Mouse (Mus musculus): ENCODE measurements around the gene Tbc1d32. TPM values are rescaled to one million over a fixed set of nuclear protein-coding genes. Genes with fewer than 3 reads are reported as not detected.
"Not testable (repeated sequence)": the region's sequence is repeated elsewhere in the genome, so short reads cannot be mapped to it uniquely, and the experiment has no call there.

The Tbc1d32 gene
- polyA plus RNA-seq, 1 experiment from 2014 or later: 2.6 TPM

DNA sequence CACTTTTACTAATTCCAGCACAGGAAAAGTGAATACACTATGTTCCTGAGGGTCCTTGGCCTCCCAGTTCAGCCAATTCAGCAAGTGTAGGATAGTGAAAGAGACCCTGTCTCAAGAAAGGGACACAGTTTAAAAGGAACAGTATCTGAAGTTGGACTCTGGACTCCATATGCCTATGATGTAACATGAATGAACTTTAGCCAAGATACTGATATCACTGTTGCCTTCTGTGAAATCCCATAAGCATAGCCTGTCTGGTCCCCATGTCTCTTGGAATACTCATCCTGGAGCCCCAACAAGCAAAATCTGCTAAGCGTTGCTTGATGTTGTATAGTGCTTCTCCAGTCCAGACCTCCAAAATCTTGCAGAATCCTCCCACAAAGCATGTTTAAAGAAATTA, 46.8 kb downstream of the Tbc1d32 start:
- no peak for ATAC-seq
- WGBS: 91% methylated on average over 1 of the region's 1 CpGs
- no peaks in the 10 kb centered on the region for H3K36me3 ChIP-seq (ENCODE audit: control insufficient read depth, insufficient read depth, low read length)
- no peak overlapping the region for H3K4me2 ChIP-seq (ENCODE audit: low read length)
- no peak overlapping the region for H3K4me3 ChIP-seq (ENCODE audit: low read length)
- H3K27ac ChIP-seq (ENCODE audit: low read depth, low read length): no peak overlapping the region
- H3K27me3 ChIP-seq (replicated peaks; ENCODE audit: control insufficient read depth, insufficient read depth, low read length): no peaks in the 10 kb centered on the region
- H3K9me3 ChIP-seq (ENCODE audit: control insufficient read depth, low read length): no peaks in the 10 kb centered on the region
- H3K4me1 ChIP-seq (ENCODE audit: control insufficient read depth, insufficient read depth, low read depth, low read length): no peaks in the 10 kb centered on the region
- no peak overlapping the region for H3K9ac ChIP-seq (ENCODE audit: low read depth, low read length)

DNA sequence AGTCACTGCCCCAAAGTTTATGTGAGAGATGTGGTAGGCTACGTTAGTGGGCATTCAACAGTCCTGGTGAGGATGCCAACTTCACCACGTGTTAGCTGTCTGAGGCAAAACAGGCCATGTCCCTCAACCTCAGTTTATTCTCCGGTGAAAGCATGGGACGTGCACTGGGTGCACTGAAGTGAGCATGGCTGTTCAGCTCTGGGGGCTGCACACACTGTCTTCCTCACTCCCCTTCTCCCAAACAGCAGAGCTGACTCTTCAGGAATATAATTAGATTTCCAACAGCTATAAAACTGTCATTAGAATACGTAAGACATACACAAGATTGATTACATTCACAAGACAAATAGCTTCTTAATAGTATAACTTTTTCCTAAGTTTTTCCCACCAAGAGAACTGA, 55.3 kb downstream of the Tbc1d32 start:
- WGBS: 84% methylated on average over 5 of the region's 5 CpGs
- H3K36me3 ChIP-seq (ENCODE audit: control insufficient read depth, insufficient read depth, low read length): no peaks in the 10 kb centered on the region
- H3K4me1 ChIP-seq (ENCODE audit: control insufficient read depth, insufficient read depth, low read depth, low read length): no peaks in the 10 kb centered on the region
- no peaks in the 10 kb centered on the region for H3K27me3 ChIP-seq (replicated peaks; ENCODE audit: control insufficient read depth, insufficient read depth, low read length)
- no peak overlapping the region for H3K4me2 ChIP-seq (ENCODE audit: low read length)
- H3K9ac ChIP-seq (ENCODE audit: low read depth, low read length): no peak overlapping the region
- no peak for ATAC-seq
- H3K27ac ChIP-seq (ENCODE audit: low read depth, low read length): no peak overlapping the region
- H3K4me3 ChIP-seq (ENCODE audit: low read length): no peak overlapping the region
- no peaks in the 10 kb centered on the region for H3K9me3 ChIP-seq (ENCODE audit: control insufficient read depth, low read length)

DNA sequence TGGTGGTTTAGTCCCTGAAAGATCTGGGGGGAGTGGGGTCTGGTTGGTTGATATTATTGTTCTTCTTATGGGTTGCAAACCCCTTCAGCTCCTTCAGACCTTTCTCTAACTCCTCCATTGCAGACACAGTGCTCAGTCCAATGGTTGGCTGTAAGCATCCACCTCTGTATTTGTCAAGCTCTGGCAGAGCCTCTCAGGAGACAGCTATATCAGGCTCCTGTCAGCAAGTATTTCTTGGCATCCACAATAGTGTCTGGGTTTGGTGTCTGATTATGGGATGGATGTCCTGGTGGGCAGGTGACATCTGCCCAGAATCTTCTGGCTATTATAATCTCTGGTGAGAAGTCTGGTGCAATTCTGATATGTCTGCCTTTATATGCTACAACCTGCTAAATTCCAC, 60.8 kb downstream of the Tbc1d32 start:
- H3K9me3 ChIP-seq (ENCODE audit: control insufficient read depth, low read length); ATAC-seq; H3K9ac ChIP-seq (ENCODE audit: low read depth, low read length); H3K27ac ChIP-seq (ENCODE audit: low read depth, low read length); H3K4me3 ChIP-seq (ENCODE audit: low read length); H3K4me1 ChIP-seq (ENCODE audit: control insufficient read depth, insufficient read depth, low read depth, low read length); H3K4me2 ChIP-seq (ENCODE audit: low read length); H3K27me3 ChIP-seq (replicated peaks; ENCODE audit: control insufficient read depth, insufficient read depth, low read length); H3K36me3 ChIP-seq (ENCODE audit: control insufficient read depth, insufficient read depth, low read length): not testable (repeated sequence)

DNA sequence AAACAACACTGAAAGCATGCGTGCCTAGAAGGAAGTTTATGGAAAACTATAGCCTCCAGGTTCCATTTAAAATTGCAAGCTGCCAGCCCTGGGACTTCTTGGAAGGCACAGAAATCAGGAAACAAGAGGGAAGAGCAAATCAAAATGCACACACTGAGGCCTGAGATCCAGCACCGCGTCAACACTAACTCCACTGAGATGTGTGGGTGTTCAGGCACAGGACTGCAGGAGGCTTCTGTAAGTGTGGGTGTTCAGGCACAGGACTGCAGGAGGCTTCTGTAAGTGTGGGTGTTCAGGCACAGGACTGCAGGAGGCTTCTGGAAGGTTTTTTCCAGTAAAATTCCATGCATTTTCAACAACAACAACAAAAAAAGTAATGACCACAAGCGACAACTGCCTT, 62.7 kb downstream of the Tbc1d32 start:
- Histone ChIP-seq H3K4me1 (ENCODE audit: control insufficient read depth, insufficient read depth, low read depth, low read length) (no peaks in the 10 kb centered on the region), H3K4me2 (ENCODE audit: low read length) (no peak overlapping the region), H3K4me3 (ENCODE audit: low read length) (no peak overlapping the region), H3K27ac (ENCODE audit: low read depth, low read length) (no peak overlapping the region), H3K27me3 (replicated peaks; ENCODE audit: control insufficient read depth, insufficient read depth, low read length) (no peaks in the 10 kb centered on the region), H3K36me3 (ENCODE audit: control insufficient read depth, insufficient read depth, low read length) (no peaks in the 10 kb centered on the region), H3K9me3 (ENCODE audit: control insufficient read depth, low read length) (no peaks in the 10 kb centered on the region), H3K9ac (ENCODE audit: low read depth, low read length) (no peak overlapping the region)
- no peak for ATAC-seq
- 87% methylated on average over 4 of the region's 4 CpGs for WGBS

DNA sequence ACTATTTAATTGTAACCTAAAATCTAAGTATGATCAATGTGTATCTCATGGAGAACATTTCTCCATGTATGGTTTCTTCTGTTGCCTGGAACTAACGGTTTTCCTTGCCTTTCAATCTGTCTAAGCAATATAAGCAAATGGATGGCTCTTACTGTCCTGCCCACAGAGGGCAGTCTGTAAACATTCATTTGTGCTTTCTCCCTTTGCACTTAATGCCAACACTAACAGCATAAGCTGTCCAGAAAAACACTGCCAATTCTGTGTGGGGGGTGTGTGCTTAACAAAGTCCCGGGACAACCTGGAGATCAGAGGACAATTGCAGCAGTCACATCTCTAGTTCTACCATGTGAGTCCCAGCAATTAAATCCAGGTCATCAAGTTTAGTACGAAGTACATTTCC, 64.1 kb downstream of the Tbc1d32 start:
- H3K4me1 ChIP-seq (ENCODE audit: control insufficient read depth, insufficient read depth, low read depth, low read length): no peaks in the 10 kb centered on the region
- H3K27ac ChIP-seq (ENCODE audit: low read depth, low read length): no peak overlapping the region
- no peak for ATAC-seq
- no peak overlapping the region for H3K4me3 ChIP-seq (ENCODE audit: low read length)
- H3K9me3 ChIP-seq (ENCODE audit: control insufficient read depth, low read length): no peaks in the 10 kb centered on the region
- WGBS: 59% methylated on average over 3 of the region's 3 CpGs
- no peaks in the 10 kb centered on the region for H3K36me3 ChIP-seq (ENCODE audit: control insufficient read depth, insufficient read depth, low read length)
- no peak overlapping the region for H3K9ac ChIP-seq (ENCODE audit: low read depth, low read length)
- no peak overlapping the region for H3K4me2 ChIP-seq (ENCODE audit: low read length)
- no peaks in the 10 kb centered on the region for H3K27me3 ChIP-seq (replicated peaks; ENCODE audit: control insufficient read depth, insufficient read depth, low read length)

DNA sequence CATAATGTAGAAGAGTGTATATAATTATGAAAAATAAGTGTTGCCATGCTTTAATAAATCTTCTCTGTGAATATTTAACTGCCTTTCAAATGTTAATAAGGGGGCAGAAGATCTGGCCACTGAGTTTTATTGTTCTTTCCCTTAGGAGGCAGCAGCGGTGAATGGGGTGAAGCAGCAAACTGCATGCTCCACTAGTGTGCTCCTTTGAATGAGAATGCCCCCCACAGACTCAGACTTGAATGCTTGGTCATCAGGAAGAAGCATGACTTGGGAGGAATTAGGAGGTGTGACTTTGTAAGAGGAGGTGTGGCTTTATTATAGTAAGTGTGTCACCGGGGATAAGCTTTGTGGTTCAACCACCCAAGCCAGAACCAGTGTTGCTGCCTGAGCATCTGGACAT, 69.7 kb downstream of the Tbc1d32 start:
- 0 out of 2 replicates have a peak, but pooled peaks have one; percentile 54 for ATAC-seq
- H3K27ac ChIP-seq (ENCODE audit: low read depth, low read length): no peak overlapping the region
- no peak overlapping the region for H3K9ac ChIP-seq (ENCODE audit: low read depth, low read length)
- no peak overlapping the region for H3K4me2 ChIP-seq (ENCODE audit: low read length)
- no peaks in the 10 kb centered on the region for H3K9me3 ChIP-seq (ENCODE audit: control insufficient read depth, low read length)
- no peak overlapping the region for H3K4me3 ChIP-seq (ENCODE audit: low read length)
- H3K36me3 ChIP-seq (ENCODE audit: control insufficient read depth, insufficient read depth, low read length): no peaks in the 10 kb centered on the region
- no peaks in the 10 kb centered on the region for H3K4me1 ChIP-seq (ENCODE audit: control insufficient read depth, insufficient read depth, low read depth, low read length)
- 21% methylated on average over 2 of the region's 2 CpGs for WGBS
- H3K27me3 ChIP-seq (replicated peaks; ENCODE audit: control insufficient read depth, insufficient read depth, low read length): no peaks in the 10 kb centered on the region

DNA sequence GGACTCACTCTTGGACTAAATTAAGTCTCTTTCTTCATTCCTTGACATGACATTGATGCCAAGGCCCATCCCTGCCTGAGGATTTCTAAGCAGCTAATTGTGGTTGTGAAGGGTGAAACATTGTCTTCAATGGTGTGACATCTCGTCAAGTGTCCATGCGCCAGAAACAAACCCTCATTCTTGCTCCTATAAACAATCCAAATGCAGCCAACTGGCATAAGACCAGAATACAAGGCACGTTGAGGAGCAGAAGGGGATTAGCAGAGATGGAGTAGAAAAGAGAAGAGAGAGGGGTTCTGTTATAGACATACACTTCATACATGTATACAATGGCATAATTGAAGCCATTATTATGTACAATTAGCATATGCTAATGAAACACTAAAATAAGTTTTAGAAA, 70.3 kb downstream of the Tbc1d32 start:
- Histone ChIP-seq H3K27me3 (replicated peaks; ENCODE audit: control insufficient read depth, insufficient read depth, low read length) (no peaks in the 10 kb centered on the region), H3K9ac (ENCODE audit: low read depth, low read length) (no peak overlapping the region), H3K4me1 (ENCODE audit: control insufficient read depth, insufficient read depth, low read depth, low read length) (no peaks in the 10 kb centered on the region), H3K4me3 (ENCODE audit: low read length) (no peak overlapping the region), H3K4me2 (ENCODE audit: low read length) (no peak overlapping the region), H3K27ac (ENCODE audit: low read depth, low read length) (no peak overlapping the region), H3K9me3 (ENCODE audit: control insufficient read depth, low read length) (no peaks in the 10 kb centered on the region), H3K36me3 (ENCODE audit: control insufficient read depth, insufficient read depth, low read length) (no peaks in the 10 kb centered on the region)
- peak; percentile 68; the same call in 1 of the 2 replicates for ATAC-seq
- 28% methylated on average over 3 of the region's 3 CpGs for WGBS

DNA sequence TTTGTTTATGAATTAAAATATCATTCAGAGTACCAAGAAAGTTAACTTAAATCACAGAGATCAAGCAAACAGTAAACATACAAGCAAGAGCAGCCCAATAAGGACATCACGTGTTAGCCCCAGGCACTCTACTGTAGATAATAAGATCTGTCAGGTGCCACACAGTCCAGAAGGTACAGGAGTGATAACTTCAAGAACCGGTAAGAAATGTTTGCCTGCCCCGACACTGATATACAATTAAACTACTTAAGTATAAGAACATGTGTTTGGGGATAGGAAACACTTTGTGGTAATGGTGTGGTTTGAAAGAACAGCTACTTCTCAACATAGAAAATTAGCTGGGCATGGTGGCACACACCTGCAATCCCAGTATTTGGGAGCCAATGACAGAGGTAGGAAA, 71.5 kb downstream of the Tbc1d32 start:
- Histone ChIP-seq H3K9ac (ENCODE audit: low read depth, low read length) (no peak overlapping the region), H3K4me3 (ENCODE audit: low read length) (no peak overlapping the region), H3K4me2 (ENCODE audit: low read length) (no peak overlapping the region), H3K27ac (ENCODE audit: low read depth, low read length) (no peak overlapping the region), H3K27me3 (replicated peaks; ENCODE audit: control insufficient read depth, insufficient read depth, low read length) (no peaks in the 10 kb centered on the region), H3K4me1 (ENCODE audit: control insufficient read depth, insufficient read depth, low read depth, low read length) (no peaks in the 10 kb centered on the region), H3K9me3 (ENCODE audit: control insufficient read depth, low read length) (no peaks in the 10 kb centered on the region), H3K36me3 (ENCODE audit: control insufficient read depth, insufficient read depth, low read length) (0 out of 2 replicates have a peak, but pooled peaks cover under 1% of the 10 kb centered on the region)
- ATAC-seq: no peak
- 96% methylated on average over 3 of the region's 3 CpGs for WGBS

DNA sequence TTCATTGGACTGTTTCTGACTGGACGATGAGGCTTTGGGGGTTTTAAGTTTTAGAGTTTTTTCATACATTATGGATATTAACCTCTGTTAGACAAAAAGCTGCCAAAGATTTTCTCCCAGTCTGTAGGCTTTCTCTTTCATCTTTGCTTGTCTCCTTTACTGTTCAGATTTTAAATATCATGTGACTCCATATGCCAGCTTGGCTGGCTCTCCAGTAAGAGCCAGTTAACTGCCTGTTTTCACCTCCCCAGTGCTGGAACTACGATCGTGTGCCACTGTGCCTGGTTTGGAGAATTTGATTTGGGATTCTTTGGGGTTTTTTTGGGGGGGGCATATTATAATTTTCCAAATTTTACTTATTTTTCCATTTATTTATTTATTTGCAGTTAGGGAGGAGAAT, 79.6 kb downstream of the Tbc1d32 start:
- Histone ChIP-seq H3K27ac (ENCODE audit: low read depth, low read length) (no peak overlapping the region), H3K27me3 (replicated peaks; ENCODE audit: control insufficient read depth, insufficient read depth, low read length) (no peaks in the 10 kb centered on the region), H3K4me3 (ENCODE audit: low read length) (no peak overlapping the region), H3K36me3 (ENCODE audit: control insufficient read depth, insufficient read depth, low read length) (peaks cover 4% of the 10 kb centered on the region; the same call in 1 of the 2 replicates), H3K9me3 (ENCODE audit: control insufficient read depth, low read length) (no peaks in the 10 kb centered on the region), H3K4me2 (ENCODE audit: low read length) (no peak overlapping the region), H3K9ac (ENCODE audit: low read depth, low read length) (no peak overlapping the region), H3K4me1 (ENCODE audit: control insufficient read depth, insufficient read depth, low read depth, low read length) (no peaks in the 10 kb centered on the region)
- 93% methylated on average over 3 of the region's 3 CpGs for WGBS
- ATAC-seq: no peak

DNA sequence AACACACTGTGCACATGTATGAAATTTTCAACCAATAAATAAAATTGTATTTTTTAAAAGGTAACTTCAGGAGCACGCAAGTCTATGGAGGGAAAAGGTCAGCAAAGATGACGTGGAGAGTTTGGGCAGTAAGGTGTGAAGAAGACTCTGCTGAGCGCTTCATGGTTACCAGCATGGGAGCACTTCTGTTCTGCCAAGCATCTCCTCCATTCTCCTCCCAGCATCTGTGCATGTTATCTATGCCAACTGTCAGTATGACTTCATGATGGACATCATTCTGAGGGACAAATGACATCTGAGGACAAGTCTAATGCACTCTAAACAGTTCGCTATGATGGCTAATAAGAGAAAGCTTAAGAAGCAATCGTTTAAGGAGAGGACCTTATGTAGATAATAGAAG, 91.3 kb downstream of the Tbc1d32 start:
- H3K9ac ChIP-seq (ENCODE audit: low read depth, low read length): no peak overlapping the region
- H3K4me3 ChIP-seq (ENCODE audit: low read length): no peak overlapping the region
- H3K27ac ChIP-seq (ENCODE audit: low read depth, low read length): no peak overlapping the region
- no peaks in the 10 kb centered on the region for H3K4me1 ChIP-seq (ENCODE audit: control insufficient read depth, insufficient read depth, low read depth, low read length)
- H3K27me3 ChIP-seq (replicated peaks; ENCODE audit: control insufficient read depth, insufficient read depth, low read length): no peaks in the 10 kb centered on the region
- ATAC-seq: no peak
- 92% methylated on average over 5 of the region's 5 CpGs for WGBS
- no peaks in the 10 kb centered on the region for H3K9me3 ChIP-seq (ENCODE audit: control insufficient read depth, low read length)
- no peaks in the 10 kb centered on the region for H3K36me3 ChIP-seq (ENCODE audit: control insufficient read depth, insufficient read depth, low read length)
- no peak overlapping the region for H3K4me2 ChIP-seq (ENCODE audit: low read length)
